Mouse (Mus musculus): Measurements from ENCODE around the gene Ylpm1.

Ylpm1 gene

DNA sequence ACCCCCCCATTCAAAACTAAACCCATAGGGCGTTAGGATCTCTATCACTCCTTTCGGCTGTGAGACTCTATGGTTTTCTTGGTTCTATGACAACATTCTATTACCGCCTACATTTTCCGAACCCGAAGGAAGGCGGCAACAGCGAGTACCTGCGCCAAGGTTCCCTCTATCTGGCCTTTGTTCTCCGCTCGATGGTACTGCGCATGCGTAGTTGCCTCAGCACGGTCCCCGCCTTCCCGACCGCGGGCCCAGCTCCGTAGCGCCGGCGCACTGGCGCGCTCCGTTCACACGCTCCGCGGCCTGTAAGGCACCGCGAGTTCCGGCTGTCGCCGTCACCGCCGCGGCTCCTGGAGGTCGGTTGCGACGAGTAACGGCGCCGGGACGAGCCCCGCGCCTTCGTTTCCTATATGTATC, at the start of gene Ylpm1:
Ylpm1 (plus strand) TSS at position 239 of the 414 bp plus-strand sequence.
- DNase-seq (ENCODE audit: extremely low read depth, insufficient read length, low spot score): peak; percentile 94

DNA sequence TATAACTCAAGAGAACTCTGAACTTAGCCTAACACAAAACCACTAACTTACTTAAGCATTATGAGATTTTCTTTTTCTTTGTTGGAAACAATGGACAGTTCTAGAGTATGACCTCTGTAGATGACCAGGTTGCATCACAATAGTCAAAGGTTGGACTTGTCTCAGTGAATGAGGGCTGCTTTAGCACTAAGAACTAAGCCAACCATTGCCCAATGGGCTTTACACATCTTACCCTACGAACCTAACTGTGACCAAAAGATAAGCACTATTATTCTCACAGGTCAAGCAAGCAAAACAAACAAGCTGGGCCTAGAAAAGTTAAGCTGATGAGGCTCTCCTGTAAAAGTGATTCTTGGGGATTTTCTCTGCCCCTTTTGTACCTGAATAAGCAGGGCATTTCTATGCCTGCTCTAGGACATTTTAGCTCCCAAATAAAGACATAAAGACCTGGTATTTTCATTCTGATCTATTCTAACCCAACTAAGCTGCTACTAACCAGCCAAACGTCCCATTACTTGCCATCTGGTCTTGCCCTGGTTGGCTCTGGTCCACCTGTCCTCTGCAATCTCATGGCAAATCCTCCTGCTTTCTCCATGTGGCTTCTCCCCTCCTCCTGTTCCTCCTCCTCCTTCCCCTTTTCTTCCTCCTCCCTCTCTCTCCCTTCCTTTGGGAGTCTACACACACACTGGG, 48.1 kb upstream of the Ylpm1 start:
- no peak for DNase-seq (ENCODE audit: extremely low read depth, insufficient read length, low spot score)

DNA sequence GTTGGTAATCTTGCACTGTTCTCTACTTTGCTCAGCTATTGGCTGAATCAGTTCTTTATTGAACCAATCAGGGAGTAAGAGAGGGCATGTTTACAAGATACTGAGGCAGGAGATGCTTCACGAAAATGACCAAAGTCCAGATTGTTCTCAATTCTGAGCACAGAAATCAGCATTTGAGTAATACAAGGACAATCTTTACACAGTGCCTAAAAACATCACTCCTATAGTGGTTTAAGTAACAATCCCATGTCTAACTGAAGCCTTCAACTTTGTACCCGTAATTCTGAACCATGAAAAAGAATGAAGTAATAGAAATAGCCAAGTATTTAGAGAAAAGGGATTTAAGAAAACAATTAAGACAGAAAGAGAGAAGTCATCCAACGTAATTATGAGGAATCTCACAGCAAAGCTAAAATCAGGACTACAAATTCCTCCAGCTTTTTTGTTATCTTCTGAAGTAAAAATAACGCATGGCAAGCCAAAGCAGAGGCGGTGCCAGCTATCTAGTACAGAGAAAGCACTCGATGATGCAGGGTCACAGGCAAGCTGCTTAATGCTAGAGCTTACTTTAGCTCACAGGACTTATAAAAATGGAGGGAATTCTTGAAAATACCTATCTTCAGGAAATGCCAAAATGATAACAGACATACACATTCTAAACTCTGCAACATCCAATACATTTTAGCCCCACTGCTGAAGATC, 47.4 kb upstream of the Ylpm1 start:
- DNase-seq (ENCODE audit: extremely low read depth, insufficient read length, low spot score): no peak

DNA sequence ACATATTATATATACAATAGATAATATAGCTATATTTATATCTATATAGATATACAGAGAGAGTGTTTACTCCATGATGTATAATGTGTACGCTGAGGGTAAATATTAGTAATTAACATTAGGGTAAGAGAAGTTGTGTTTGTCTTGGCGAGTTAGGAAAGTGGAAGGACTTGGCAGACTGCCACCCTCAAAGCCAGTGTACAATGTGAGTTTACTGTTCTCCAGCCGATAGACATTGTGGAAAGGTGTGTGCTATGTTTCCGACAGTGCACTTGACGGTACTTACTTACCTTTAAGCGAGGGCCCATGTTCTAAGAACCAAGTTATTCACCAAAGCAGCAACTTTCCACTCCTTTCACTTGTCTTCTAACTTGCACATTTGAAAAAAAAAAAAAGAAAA, 45.4 kb upstream of the Ylpm1 start:
- no peak for DNase-seq (ENCODE audit: extremely low read depth, insufficient read length, low spot score)

DNA sequence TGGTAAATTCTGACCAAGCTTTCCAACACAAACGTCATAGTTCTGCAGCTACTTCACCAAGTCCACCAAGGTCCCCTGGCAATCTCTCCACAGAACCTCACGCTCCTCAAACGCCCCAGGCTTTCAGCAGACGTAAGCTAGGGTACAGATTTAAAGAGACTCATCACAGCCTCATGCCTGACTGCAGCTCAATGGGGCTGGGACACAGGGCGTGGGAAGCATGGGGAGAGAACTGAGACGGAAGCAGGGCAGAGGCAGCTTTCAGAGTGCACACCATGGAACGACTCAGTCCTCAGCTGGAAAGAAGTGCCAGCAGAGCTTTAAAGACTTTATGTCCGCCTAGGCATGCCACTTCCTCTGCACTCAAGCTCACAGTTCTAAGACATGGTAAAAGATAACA, 44.6 kb upstream of the Ylpm1 start:
- DNase-seq (ENCODE audit: extremely low read depth, insufficient read length, low spot score): no peak

DNA sequence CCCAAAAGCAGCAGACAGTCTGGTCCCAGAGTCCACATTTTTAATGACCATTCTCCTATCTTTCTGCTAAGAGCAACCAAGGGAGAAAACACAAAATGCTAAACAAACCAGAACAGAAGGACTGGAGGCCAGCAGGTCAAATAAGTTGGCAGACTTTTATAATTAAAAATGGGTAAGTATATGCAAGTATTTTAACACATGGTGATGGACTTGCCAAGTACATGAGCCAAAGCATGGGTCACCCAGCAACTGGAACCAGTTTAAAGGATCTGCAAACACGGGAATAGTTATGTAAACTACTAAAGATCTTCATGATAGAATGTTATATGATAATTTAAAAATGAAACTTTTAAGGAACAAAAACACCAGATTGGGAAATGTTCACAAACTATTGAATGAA, 43.8 kb upstream of the Ylpm1 start:
- DNase-seq (ENCODE audit: extremely low read depth, insufficient read length, low spot score): no peak

DNA sequence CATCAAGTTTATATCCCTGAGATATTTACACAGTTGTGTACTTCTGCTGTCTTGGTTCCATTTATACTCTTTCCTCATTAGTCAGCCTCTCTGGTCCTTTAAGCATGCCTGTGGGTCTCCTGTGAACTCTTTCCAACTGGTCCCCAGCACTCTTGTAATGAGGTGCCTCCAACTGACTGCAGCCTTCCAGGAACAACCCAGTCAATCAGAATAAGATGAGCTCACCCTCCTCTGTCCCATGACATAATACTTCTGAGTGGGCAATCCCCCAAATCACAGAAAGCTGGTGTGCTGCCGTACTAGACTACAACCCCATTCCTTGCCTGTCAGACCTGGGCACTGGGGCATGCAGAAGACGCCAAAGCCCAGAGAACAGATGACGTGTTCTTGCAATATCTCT, 39.8 kb upstream of the Ylpm1 start:
- DNase-seq (ENCODE audit: extremely low read depth, insufficient read length, low spot score): no peak

DNA sequence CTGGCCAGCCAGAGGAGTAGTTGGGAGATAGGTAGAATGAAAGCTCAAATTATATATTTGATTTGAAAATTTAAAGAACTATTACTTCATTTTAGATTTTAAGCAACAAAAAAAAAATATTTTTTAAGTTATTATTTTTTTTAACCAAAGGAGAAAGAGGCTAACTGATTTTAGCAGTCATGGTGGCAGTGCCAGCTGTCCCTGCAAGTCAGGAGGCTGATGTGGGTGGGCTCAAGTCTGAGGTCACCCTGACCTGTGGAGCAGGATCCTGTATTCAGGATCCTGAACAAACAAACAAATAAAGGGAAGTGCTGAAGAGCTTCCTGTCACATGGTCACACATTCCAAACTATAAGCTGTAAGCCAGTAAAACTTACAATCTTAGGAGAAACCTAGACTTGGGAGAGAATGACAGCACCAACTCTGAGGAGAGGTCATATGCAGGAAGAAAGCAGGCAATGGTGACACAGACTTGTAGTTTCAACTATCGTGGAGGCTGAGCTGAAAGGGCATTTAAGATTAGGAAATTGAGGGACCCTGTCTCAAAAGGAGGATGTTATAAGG, 37.2 kb upstream of the Ylpm1 start:
- no peak for DNase-seq (ENCODE audit: extremely low read depth, insufficient read length, low spot score)

DNA sequence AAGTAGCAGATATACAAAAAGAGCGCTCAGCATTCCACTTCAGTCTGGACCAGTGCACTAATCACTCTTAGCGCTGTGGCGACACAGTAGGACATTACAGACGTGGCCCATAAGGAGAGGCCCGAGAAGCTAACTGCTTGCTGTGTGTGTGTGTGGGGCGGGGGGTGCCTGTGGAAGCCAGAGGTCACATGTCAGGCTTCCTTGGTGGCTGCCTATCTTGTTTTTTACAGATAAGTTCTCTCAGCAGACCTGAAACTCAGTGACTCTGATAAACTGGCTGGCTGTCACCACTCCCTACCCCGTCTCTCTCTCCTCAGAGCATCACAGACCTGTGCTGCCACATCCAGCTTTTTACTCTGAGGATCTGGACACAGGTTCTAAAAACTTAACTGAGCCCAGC, 33.5 kb upstream of the Ylpm1 start:
- no peak for DNase-seq (ENCODE audit: extremely low read depth, insufficient read length, low spot score)

DNA sequence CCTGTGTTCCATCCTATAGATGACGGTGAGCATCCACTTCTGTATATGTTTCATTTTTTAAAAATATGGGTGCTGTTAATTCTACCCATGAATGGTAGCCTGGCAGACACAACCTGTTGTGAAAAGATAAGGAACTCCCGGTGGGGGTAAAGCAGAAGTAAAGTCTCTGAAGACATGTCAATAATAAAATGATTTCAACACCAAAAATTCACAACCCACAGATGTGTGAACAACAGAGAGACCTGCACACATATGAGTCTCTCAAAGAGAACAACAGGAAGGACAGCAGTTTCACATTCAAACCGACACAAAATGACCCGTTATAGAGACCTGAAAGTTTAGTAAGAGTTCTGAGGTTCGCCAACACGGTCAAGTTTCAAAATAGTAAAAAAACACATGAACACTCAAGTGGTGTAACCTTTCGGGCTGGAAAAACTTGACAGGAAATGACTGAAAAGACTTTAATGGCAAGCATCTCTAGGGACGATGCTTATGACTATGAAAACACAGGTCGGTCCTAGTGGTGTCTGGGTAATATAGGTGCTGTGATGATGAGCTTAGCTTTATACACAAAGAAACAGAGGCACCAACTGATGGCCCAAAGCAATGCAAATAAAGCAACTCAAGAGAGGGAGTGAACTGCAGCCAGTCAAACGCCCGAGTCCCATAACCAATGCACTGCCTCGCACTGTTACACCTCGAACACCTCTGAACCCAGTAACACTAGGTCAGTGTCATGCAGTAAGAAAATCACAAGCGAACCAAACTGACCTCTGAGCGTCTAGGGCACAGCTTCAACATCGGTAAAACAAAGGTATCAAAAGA, 27.1 kb upstream of the Ylpm1 start:
- DNase-seq (ENCODE audit: extremely low read depth, insufficient read length, low spot score): no peak

DNA sequence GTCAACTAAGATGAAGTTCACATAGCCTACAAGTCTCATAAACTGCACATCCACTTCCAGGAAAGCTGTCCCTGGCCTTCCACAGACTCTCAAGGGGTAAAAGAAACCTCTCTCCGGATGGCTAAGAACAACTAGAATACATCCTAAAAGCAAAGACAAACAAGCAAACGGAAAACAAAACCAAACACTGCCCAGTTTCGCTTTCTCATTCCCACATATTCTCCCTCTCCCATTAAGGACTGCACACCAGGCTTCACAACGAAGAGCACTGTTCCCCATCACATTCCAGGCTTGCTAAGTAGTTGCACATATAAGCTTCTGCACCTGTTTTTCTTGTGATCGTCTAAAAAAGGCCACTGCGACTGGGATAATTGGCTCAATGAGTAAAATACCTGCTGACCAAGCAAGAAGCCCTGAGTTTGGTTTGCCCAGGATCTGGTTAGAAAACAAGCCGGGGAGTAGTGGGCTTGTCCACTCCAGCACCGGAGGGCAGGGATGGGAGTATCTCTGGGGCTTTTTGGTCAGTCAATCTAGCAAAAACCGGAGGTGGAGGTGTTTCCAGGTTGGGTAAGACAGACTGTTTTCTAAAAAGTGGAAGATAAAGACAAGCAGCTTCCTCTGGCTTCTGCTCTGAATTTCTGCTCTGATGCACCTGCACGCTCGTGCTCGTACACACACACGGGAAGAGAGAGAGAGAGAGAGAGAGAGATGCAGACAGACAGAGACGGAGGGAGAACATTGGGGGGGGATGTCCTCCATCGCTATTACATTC, 26.3 kb upstream of the Ylpm1 start:
- no peak for DNase-seq (ENCODE audit: extremely low read depth, insufficient read length, low spot score)

DNA sequence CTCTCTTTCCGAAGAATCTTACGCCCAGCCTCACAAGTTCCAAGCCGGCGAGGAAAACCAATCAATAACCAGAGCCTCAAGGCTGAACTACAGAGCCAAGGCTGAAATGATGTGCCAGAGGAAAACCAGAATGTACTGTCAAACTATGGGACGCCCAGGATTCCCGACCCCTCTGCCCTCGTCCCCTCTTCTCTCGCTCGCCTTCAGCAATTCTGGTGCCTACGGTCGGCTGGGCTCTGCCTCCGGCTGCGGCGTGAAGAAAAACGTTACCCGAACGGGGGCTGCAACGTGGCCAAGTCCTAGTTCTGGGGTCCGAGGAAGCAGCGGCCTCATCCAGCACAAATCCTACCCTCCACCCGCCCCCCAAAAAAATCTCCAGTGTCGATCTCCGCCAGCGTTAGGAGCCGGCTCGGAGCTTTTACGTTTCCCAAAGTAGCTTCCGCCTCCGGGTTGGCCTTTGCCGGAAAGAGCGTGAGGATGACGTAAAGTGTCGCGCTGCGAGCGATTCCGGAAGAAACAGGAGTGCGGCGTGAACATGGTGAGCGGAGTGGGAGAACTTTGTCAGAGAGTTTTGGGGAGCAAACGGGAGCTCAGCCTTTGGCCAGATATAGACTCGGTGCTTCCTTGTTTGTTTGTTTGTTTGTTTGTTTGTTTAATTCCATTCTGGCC, 25.6 kb upstream of the Ylpm1 start, which contains the start of the genes Fcf1 and Arel1:
Fcf1 (plus strand) TSS at position 470 of the 669 bp plus-strand sequence.
Arel1 (minus strand) TSS at position 473 of the 669 bp plus-strand sequence.
- DNase-seq (ENCODE audit: extremely low read depth, insufficient read length, low spot score): peak; percentile 74

DNA sequence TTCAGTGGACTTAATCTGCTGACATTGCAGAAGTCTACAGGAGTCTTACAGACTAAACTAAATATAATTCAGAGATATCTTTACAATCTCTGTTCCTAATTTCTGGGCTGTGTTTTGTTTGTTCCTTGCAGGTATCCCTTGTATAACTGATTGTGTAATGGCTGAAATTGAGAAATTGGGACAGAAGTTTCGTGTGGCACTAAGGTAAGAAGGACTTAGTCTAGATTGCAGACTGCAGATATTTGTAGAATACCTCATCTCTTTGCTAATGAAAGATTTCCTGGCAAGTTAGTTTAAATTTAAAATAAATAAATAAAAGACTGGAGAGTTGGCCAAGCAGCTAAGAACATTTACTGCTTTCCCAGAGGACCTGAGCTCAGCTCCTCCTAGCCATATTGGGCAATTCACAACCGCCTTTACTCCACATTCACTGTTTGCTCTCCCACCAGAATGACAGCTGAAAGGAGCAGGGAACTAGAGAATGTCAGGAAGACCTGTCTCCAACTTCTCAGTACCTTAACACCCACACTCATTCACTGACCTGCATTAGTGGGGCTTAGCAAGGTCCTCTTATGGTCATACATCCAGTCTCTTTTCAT, 16.8 kb upstream of the Ylpm1 start:
- DNase-seq (ENCODE audit: extremely low read depth, insufficient read length, low spot score): no peak

DNA sequence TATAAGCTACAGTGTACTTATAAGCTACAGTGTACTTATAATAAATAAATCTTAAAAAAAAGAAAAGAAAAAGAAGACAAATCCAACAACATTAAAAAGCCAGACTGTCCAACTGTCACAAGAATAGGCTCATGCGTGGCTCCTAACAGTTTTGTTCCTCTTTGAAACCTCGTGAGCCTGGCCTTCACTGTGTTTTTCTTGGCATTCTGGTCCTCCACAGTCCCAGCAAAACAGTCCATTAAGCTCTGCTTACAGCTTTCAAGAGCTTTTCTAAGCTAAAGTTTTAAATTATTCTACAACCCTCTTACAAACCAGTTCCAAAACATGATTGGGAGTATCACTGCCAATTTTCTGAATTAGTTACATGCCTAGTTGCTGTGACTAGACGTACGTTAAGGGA, 6.7 kb upstream of the Ylpm1 start:
- DNase-seq (ENCODE audit: extremely low read depth, insufficient read length, low spot score): no peak

DNA sequence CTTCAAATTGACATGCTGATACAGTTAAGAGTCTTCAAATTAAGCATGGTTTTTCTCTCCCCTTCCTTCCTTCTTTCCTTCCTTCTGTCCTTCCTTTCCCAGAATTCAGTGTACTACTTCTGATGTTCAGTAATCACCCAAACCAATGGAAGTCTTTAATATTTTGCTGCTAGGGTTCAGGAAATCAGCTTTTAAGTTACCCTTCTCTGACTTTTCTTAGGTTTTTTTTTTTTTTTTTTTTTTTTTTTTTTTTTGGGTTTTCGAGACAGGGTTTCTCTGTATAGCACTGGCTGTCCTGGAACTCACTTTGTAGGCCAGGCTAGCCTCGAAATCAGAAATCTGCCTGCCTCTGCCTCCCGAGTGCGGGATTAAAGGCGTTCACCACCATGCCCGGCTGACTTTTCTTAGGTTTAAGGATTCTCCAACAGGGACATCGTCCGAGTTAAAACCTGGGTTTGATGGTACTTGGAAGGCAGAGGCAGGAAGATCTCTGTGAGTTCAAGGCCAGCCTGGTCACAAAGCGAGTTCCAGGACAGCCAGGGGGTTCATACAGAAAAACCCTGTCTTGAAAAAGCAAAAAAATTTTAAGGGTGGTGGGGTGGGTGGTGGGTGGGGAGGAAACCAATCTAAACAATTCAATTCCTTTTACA, 884 bp upstream of the Ylpm1 start:
- no peak for DNase-seq (ENCODE audit: extremely low read depth, insufficient read length, low spot score)

DNA sequence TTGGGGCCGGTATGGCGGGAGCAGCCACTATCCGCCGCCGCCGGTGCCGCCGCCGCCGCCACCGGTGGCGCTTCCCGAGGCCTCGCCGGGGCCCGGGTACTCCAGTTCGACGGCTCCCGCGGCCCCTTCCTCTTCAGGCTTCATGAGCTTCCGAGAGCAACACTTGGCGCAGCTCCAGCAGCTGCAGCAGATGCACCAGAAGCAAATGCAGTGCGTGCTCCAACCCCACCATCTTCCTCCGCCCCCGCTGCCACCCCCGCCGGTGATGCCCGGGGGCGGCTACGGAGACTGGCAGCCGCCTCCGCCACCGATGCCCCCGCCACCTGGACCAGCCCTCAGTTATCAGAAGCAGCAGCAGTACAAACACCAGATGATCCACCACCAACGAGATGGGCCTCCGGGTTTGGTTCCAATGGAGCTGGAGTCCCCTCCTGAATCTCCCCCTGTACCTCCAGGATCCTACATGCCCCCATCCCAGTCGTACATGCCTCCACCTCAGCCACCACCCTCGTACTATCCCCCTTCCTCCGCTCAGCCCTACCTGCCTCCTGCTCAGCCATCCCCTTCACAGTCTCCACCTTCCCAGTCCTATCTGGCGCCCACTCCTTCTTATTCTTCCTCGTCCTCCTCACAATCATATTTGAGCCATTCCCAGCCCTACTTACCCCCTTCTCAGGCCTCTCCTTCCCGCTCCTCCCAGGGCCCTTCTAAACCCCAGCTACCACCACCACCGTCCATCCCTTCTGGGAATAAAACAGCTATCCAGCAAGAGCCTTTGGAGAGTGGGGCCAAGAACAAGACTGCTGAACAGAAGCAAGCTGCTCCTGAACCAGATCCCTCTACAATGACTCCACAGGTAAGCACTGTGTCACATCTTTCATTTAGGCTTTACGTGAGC, 629 bp downstream of the Ylpm1 start:
- no peak for DNase-seq (ENCODE audit: extremely low read depth, insufficient read length, low spot score)

DNA sequence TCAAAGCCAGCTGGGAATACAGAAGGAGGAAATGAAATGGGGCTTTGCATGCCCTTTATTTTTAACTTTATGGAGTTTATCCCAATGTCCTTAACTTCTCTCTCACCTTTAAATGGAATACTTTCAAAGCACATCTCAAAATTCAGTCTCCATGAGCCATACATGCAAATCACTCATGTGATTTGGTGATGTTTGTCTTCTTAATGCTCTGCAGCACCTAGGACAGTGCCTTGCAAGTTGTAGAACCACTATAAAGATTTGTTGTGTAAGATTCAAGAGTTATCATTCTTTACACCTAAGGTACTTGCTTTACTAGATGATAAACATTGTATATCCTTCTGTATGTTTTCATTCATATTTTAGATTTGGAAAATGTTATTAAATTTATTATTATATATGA, 2.9 kb downstream of the Ylpm1 start:
- no peak for DNase-seq (ENCODE audit: extremely low read depth, insufficient read length, low spot score)

DNA sequence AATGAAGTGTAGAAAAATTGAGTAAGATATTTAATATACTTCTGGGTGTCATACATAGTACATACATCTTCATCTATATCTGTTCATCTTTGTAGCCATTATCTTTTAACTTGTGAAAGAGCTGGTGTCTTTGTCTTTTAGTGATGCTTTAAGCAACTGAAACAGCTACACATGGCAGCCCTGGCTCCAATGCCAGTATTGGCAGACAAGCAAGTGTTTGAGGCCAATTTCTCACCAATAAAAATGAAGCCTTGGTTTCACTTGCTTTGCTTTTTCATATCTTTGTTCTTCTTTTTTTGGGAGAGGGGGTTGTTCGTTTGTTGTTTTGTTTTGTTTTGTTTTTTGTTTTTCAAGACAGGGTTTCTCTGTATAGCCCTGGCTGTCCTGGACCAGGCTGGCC, 10.1 kb downstream of the Ylpm1 start:
- no peak for DNase-seq (ENCODE audit: extremely low read depth, insufficient read length, low spot score)

Data from 3134 (cell line).